Mouse (Mus musculus) CH12.LX (cell line): ENCODE measurements around the gene Atp8a2. TPM values are rescaled to one million over a fixed set of nuclear protein-coding genes. Genes with fewer than 3 reads are reported as not detected.
A peak's percentile ranks its signal among the peaks of the same experiment; 100 is the strongest.

ENCODE experiments used
- DNase-seq: peaks from one replicate; pipeline ENCODE4 v3.0.0-alpha.2; 2013; ENCODE audit errors: extremely low read depth
- H3K27ac ChIP-seq: 2 replicates; pipeline ENCODE4 v1.5.1; 2012; ENCODE audit warnings: low read depth, mild to moderate bottlenecking, control low read depth, moderate library complexity; ENCODE audit not compliant: insufficient read depth
- H3K27me3 ChIP-seq: replicated peaks from 2 replicates; pipeline ENCODE3; 2012; ENCODE audit warnings: inconsistent platforms
- H3K36me3 ChIP-seq, 2 experiments: replicated peaks in 1 of 2; 2 replicates each; pipeline versions ENCODE3 to v1.6.1; 2012; ENCODE audit warnings: inconsistent platforms in 1 of 2, low read length in 1 of 2, mild to moderate bottlenecking in 1 of 2, mixed read lengths in 1 of 2, moderate library complexity in 1 of 2; ENCODE audit not compliant: control insufficient read depth in 1 of 2, insufficient read depth in 1 of 2
- H3K4me1 ChIP-seq, 2 experiments: 2 replicates each; pipeline ENCODE4 v1.6.1; 2012; ENCODE audit warnings: inconsistent platforms in 1 of 2, moderate library complexity in 1 of 2; ENCODE audit not compliant: insufficient read depth in 2 of 2, control insufficient read depth in 1 of 2
- H3K4me2 ChIP-seq: 2 replicates; pipeline ENCODE4 v1.6.1; 2012; ENCODE audit warnings: low read depth, mild to moderate bottlenecking, control low read depth; ENCODE audit not compliant: poor library complexity, insufficient read depth, severe bottlenecking
- H3K4me3 ChIP-seq, 3 experiments: fragments of 150-350 bp in 1 of 3; sonication (generic) in 1 of 3; replicated peaks in 1 of 3; 2 replicates each; pipeline versions ENCODE3 to v1.5.1; 2011 to 2012; ENCODE audit warnings: low read depth in 2 of 3, low read length in 2 of 3, mild to moderate bottlenecking in 2 of 3, moderate library complexity in 2 of 3, control low read depth in 1 of 3, improper control_type of control experiment in 1 of 3, inconsistent platforms in 1 of 3, mixed read lengths in 1 of 3; ENCODE audit not compliant: poor library complexity in 1 of 3
- H3K79me2 ChIP-seq: replicated peaks from 2 replicates; pipeline ENCODE4 v1.6.1; 2012; ENCODE audit warnings: mild to moderate bottlenecking, moderate library complexity; ENCODE audit not compliant: control insufficient read depth, poor library complexity, insufficient read depth, severe bottlenecking; ENCODE audit errors: extremely low read depth
- H3K9ac ChIP-seq: 2 replicates; pipeline ENCODE4 v1.6.1; 2012; ENCODE audit warnings: low read depth, mild to moderate bottlenecking, control low read depth, moderate library complexity; ENCODE audit not compliant: insufficient read depth
- H3K9me3 ChIP-seq: replicated peaks from 2 replicates; pipeline ENCODE3; 2012; ENCODE audit warnings: low read length, inconsistent platforms, mixed read lengths
- BHLHE40 ChIP-seq: IDR thresholded peaks from 2 replicates; pipeline ENCODE4 v1.6.1; 2011; ENCODE audit warnings: mild to moderate bottlenecking, low read depth, low read length, improper control_type of control experiment
- CHD2 ChIP-seq: IDR thresholded peaks from 2 replicates; pipeline ENCODE4 v1.6.1; 2011; ENCODE audit warnings: low read length, improper control_type of control experiment
- E2F4 ChIP-seq: IDR thresholded peaks from 2 replicates; pipeline ENCODE4 v1.6.1; 2011; ENCODE audit warnings: low read depth, low read length, improper control_type of control experiment; ENCODE audit not compliant: insufficient replicate concordance
- ELF1 ChIP-seq: IDR thresholded peaks from 2 replicates; pipeline ENCODE4 v1.6.1; 2014; ENCODE audit warnings: low read depth, mild to moderate bottlenecking, inconsistent platforms, low read length, improper control_type of control experiment
- EP300 ChIP-seq: IDR thresholded peaks from 2 replicates; pipeline ENCODE4 v1.6.1; 2011; ENCODE audit warnings: low read length, improper control_type of control experiment
- ETS1 ChIP-seq: conservative IDR thresholded peaks from 2 replicates; pipeline ENCODE4 v1.6.1; 2012; ENCODE audit warnings: low read depth, mild to moderate bottlenecking, inconsistent platforms, low read length, improper control_type of control experiment, moderate library complexity
- GABPA ChIP-seq: IDR thresholded peaks from 2 replicates; pipeline ENCODE4 v1.6.1; 2012; ENCODE audit warnings: low read depth, low read length, improper control_type of control experiment, inconsistent platforms; ENCODE audit not compliant: insufficient replicate concordance
- IRF4 ChIP-seq: IDR thresholded peaks from 2 replicates; pipeline ENCODE4 v1.6.1; 2014; ENCODE audit warnings: low read depth, mild to moderate bottlenecking, inconsistent platforms, low read length, improper control_type of control experiment
- JUN ChIP-seq: IDR thresholded peaks from 2 replicates; pipeline ENCODE4 v1.6.1; 2011; ENCODE audit warnings: low read depth, mild to moderate bottlenecking, low read length, improper control_type of control experiment, moderate library complexity; ENCODE audit not compliant: insufficient read depth
- JUND ChIP-seq: conservative IDR thresholded peaks from 2 replicates; pipeline ENCODE4 v1.6.1; 2011; ENCODE audit warnings: low read depth, low read length, improper control_type of control experiment
- KAT2A ChIP-seq: IDR thresholded peaks from 2 replicates; pipeline ENCODE4 v1.6.1; 2012; ENCODE audit warnings: low read length, improper control_type of control experiment, inconsistent platforms; ENCODE audit not compliant: insufficient replicate concordance
- MAFK ChIP-seq: IDR thresholded peaks from 2 replicates; pipeline ENCODE4 v1.6.1; 2011; ENCODE audit warnings: low read length, improper control_type of control experiment; ENCODE audit not compliant: insufficient replicate concordance
- MAX ChIP-seq: IDR thresholded peaks from 2 replicates; pipeline ENCODE4 v1.6.1; 2011; ENCODE audit warnings: low read length, improper control_type of control experiment
- MEF2A ChIP-seq: IDR thresholded peaks from 2 replicates; pipeline ENCODE4 v1.6.1; 2014; ENCODE audit warnings: low read depth, mild to moderate bottlenecking, inconsistent platforms, low read length, improper control_type of control experiment, borderline replicate concordance
- MXI1 ChIP-seq: IDR thresholded peaks from 2 replicates; pipeline ENCODE4 v1.6.1; 2011; ENCODE audit warnings: mild to moderate bottlenecking, low read depth, low read length, improper control_type of control experiment
- MYC ChIP-seq: IDR thresholded peaks from 2 replicates; pipeline ENCODE4 v1.6.1; 2011; ENCODE audit warnings: low read depth, mild to moderate bottlenecking, improper control_type of control experiment, low read length
- NELFE ChIP-seq: IDR thresholded peaks from 2 replicates; pipeline ENCODE4 v1.6.1; 2011; ENCODE audit warnings: low read depth, low read length, improper control_type of control experiment
- NRF1 ChIP-seq: IDR thresholded peaks from 2 replicates; pipeline ENCODE4 v1.6.1; 2014; ENCODE audit warnings: low read depth, mild to moderate bottlenecking, inconsistent platforms, low read length, improper control_type of control experiment, moderate library complexity
- POLR2A ChIP-seq: IDR thresholded peaks from 2 replicates; pipeline ENCODE4 v1.6.1; 2011; ENCODE audit warnings: low read depth, mild to moderate bottlenecking, improper control_type of control experiment, low read length
- POLR2AphosphoS2 ChIP-seq: IDR thresholded peaks from 2 replicates; pipeline ENCODE4 v1.6.1; 2011; ENCODE audit warnings: low read depth, low read length, improper control_type of control experiment
- RAD21 ChIP-seq: IDR thresholded peaks from 2 replicates; pipeline ENCODE4 v1.6.1; 2011; ENCODE audit warnings: low read depth, mild to moderate bottlenecking, low read length, improper control_type of control experiment, moderate library complexity
- RCOR1 ChIP-seq: conservative IDR thresholded peaks from 2 replicates; pipeline ENCODE4 v1.6.1; 2012; ENCODE audit warnings: low read depth, mild to moderate bottlenecking, inconsistent platforms, low read length, improper control_type of control experiment
- SIN3A ChIP-seq: IDR thresholded peaks from 2 replicates; pipeline ENCODE4 v1.6.1; 2012; ENCODE audit warnings: low read length, improper control_type of control experiment, inconsistent platforms
- SMC3 ChIP-seq: IDR thresholded peaks from 2 replicates; pipeline ENCODE4 v1.6.1; 2011; ENCODE audit warnings: low read depth, low read length, improper control_type of control experiment
- TBP ChIP-seq: conservative IDR thresholded peaks from 2 replicates; pipeline ENCODE4 v1.6.1; 2011; ENCODE audit warnings: low read depth, low read length, improper control_type of control experiment
- TCF12 ChIP-seq: IDR thresholded peaks from 2 replicates; pipeline ENCODE4 v1.6.1; 2014; ENCODE audit warnings: low read depth, mild to moderate bottlenecking, inconsistent platforms, low read length, improper control_type of control experiment
- UBTF ChIP-seq: IDR thresholded peaks from 2 replicates; pipeline ENCODE4 v1.6.1; 2012; ENCODE audit warnings: low read depth, mild to moderate bottlenecking, inconsistent platforms, low read length, improper control_type of control experiment, moderate library complexity
- USF1 ChIP-seq: IDR thresholded peaks from 2 replicates; pipeline ENCODE4 v1.6.1; 2014; ENCODE audit warnings: low read depth, mild to moderate bottlenecking, inconsistent platforms, low read length, improper control_type of control experiment
- USF2 ChIP-seq: conservative IDR thresholded peaks from 2 replicates; pipeline ENCODE4 v1.6.1; 2011; ENCODE audit warnings: low read depth, low read length, improper control_type of control experiment
- ZKSCAN1 ChIP-seq: IDR thresholded peaks from 2 replicates; pipeline ENCODE4 v1.6.1; 2012; ENCODE audit warnings: low read depth, inconsistent platforms, low read length, improper control_type of control experiment, borderline replicate concordance
- ZMIZ1 ChIP-seq: IDR thresholded peaks from 2 replicates; pipeline ENCODE4 v1.6.1; 2012; ENCODE audit warnings: low read depth, mild to moderate bottlenecking, inconsistent platforms, low read length, improper control_type of control experiment
- ZNF384 ChIP-seq: IDR thresholded peaks from 2 replicates; pipeline ENCODE4 v1.6.1; 2012; ENCODE audit warnings: low read depth, low read length, improper control_type of control experiment, inconsistent platforms
- dilution Hi-C: fragments of 300-500 bp; cut with MboI; formaldehyde crosslinking; loops from 2 replicates; pipeline ENCODE4 v1.14.3; 2020; ENCODE audit warnings: low sequenced_read_pairs; ENCODE audit not compliant: extremely low pct_unique_long_range_greater_than_20kb, extremely low pct_ligation_motif_present
- in situ Hi-C: fragments of 300-500 bp; cut with MboI; formaldehyde crosslinking; loops from 3 replicates; pipeline ENCODE4 v1.14.3; 2019; ENCODE audit warnings: low sequenced_read_pairs, low pct_ligation_motif_present, low pct_unique_long_range_greater_than_20kb, mixed read lengths
- polyA plus RNA-seq: library from polyadenylated mRNA; unstranded; fragments of >175 nt; gene quantifications from 2 replicates; pipeline ENCODE4 v1.2.1, GENCODE M21; 2012; ENCODE audit warnings: low read depth; ENCODE audit not compliant: insufficient read length
- total RNA-seq, 2 experiments: library from RNA; depleted of rRNA; stranded (reverse); fragments of 300-350 nt in 1 of 2; fragments of >200 nt in 1 of 2; gene quantifications; 2 replicates each; pipeline ENCODE4 v1.2.3; 2012 to 2014

Atp8a2 gene
- total and polyA plus RNA-seq, 3 experiments = 0.15 to 0.29 (median 0.21) TPM

DNA sequence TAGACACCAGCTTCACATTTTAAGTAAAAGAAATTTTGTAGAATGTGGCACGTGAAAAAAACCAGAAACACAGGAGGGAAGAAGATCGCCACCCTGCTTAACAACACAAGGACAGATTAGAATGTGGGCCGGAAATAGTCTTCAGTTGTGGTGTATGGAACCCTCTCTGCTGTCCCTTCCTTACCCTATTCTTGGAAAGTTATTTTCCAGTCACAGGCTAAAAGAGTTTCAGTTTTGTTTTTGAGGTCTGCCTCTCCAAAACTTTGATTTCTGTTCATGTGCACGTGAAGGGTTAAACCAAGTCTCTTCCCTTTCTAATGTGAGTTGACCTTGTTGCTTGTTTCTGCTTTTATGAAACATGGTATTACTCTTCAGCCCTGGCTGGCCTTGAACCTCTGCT is 501.8 kb downstream of the Atp8a2 start:
- no peak overlapping the region for H3K4me3 ChIP-seq
- no peak overlapping the region for H3K27ac ChIP-seq
- peak overlapping the region; percentile 4; the same call in 1 of the 2 replicates for H3K4me2 ChIP-seq
- no peaks in the 10 kb centered on the region for H3K79me2 ChIP-seq
- no peaks in the 10 kb centered on the region for H3K36me3 ChIP-seq
- dilution Hi-C loops = no loop called here
- TF ChIP-seq USF2 (no peak), MAX (no peak), KAT2A (no peak), ELF1 (no peak), MAFK (no peak), RAD21 (no peak), POLR2A (no peak), ZNF384 (peak; percentile 5; the same call in 1 of the 2 replicates), UBTF (no peak), CHD2 (no peak), E2F4 (no peak), JUN (no peak), BHLHE40 (peak; percentile 91), JUND (no peak), SMC3 (no peak), MEF2A (peak; percentile 42; the same call in 1 of the 2 replicates), ZMIZ1 (no peak), EP300 (peak; percentile 88), GABPA (no peak), MXI1 (no peak), ETS1 (peak; percentile 76), RCOR1 (no peak), USF1 (no peak), ZKSCAN1 (no peak), NELFE (no peak), TBP (no peak), TCF12 (0 out of 2 replicates have a peak, but pooled peaks have one; percentile 16), POLR2AphosphoS2 (no peak), NRF1 (no peak), MYC (0 out of 2 replicates have a peak, but pooled peaks have one; percentile 20), SIN3A (no peak), IRF4 (peak; percentile 65; the same call in 1 of the 2 replicates)
- DNase-seq = peak; percentile 52
- peaks cover 12 to 24% of the 10 kb centered on the region in 2 experiments for H3K4me1 ChIP-seq
- H3K9me3 ChIP-seq = no peaks in the 10 kb centered on the region
- in situ Hi-C loops = no loop called here
- H3K27me3 ChIP-seq = no peaks in the 10 kb centered on the region
- no peak overlapping the region for H3K9ac ChIP-seq
